Mouse (Mus musculus) cortical plate, adult 2 months (tissue): ENCODE results near the gene Suox.

Source experiments
- CTCF ChIP-seq: fragments of 200-500 bp; IDR thresholded peaks from 2 replicates; pipeline ENCODE4 v1.5.1; 2011; ENCODE audit warnings: mild to moderate bottlenecking, control low read depth, low read length; ENCODE audit not compliant: insufficient read depth; ENCODE audit errors: extremely low read depth
- POLR2A ChIP-seq: fragments of 200-500 bp; IDR thresholded peaks from 2 replicates; pipeline ENCODE4 v1.6.1; 2011; ENCODE audit warnings: mild to moderate bottlenecking, low read length, control low read depth; ENCODE audit not compliant: insufficient read depth; ENCODE audit errors: extremely low read depth

GRCm38 (mm10) chr10:128622702-128623101, 51.2 kb downstream of the Suox start:
- TF ChIP-seq CTCF = no peak
- TF ChIP-seq POLR2A = no peak
